Mouse (Mus musculus): Measurements from ENCODE around the gene Cactin.

Gene Cactin

DNA sequence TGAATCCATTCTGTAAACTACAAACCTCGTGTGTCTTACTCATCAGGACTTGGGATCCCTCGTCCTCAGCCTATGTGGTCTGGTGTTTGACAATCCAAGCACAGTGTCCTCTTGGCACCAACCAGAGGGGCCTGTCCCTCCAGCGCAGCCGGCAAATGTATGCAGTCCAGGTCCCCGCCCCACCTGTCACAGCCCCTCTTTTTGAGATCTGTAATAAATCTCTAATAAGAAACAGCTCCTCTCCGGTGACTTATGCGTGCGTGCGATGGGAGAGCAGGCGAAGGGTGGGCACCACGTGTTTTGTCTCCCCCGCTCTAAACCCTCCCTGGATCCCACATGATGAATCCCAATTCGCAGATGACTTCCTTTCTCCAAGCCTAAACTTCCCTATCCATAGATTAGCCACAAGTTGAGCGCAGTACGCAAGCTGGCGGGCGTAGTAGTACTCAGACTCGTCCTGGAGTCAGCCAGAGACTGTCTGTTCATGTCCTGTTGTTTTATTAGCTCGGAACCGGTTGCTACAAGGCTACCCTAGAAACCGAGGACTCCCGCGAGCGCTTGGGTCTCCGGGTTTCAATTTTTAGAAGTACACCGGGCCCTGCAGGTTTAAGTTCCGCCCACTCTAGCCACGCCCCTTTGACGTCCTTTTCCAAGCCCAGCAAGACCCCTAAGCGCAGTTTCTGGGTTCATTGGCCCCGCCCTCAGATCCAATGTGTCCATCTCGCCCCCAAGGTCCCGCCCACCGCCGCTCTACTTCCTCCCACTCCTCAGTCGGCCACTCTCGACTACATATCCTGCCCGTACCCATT, 958 bp upstream of the Cactin start:
- peak; percentile 99 for DNase-seq

- no peak for DNase-seq
Measured at GRCm38 (mm10) chr10:81321436-81321835, 533 bp downstream of the Cactin start.

GRCm38 (mm10) chr10:81322444-81322843, 1.5 kb downstream of the Cactin start:
- DNase-seq: no peak

DNA sequence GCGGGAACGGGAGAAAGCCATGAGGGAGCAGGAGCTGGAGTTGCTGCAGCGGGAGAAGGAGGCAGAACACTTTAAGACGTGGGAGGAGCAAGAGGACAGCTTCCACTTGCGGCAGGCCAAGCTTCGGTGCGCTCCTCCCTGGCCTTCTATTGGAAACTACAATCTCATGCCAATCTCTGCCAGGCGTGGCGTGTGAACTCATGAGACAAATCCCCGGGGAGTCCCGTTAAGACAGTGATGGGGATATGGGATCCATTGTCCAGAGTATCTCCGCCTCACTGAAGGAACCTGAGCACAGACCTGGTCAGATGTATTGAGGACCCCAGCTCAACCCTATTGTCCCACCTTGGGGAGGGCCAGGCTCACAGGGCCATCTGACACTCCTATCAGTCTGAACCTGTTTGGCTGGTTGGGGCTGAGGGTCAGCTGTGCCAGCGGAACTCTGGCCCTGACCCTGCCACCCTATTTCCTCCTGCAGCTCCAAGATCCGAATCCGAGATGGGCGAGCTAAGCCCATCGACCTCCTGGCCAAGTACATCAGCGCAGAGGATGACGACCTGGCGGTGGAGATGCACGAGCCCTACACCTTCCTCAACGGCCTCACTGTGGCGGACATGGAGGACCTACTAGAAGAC, 2.4 kb downstream of the Cactin start:
- DNase-seq: no peak

GRCm38 (mm10) chr10:81323791-81324530, 3.1 kb downstream of the Cactin start:
- DNase-seq: no peak

- DNase-seq: no peak
Measured at GRCm38 (mm10) chr10:81325176-81325575, 4.3 kb downstream of the Cactin start.

- no peak for DNase-seq
Measured at GRCm38 (mm10) chr10:81325781-81326180, 4.9 kb downstream of the Cactin start.

DNA sequence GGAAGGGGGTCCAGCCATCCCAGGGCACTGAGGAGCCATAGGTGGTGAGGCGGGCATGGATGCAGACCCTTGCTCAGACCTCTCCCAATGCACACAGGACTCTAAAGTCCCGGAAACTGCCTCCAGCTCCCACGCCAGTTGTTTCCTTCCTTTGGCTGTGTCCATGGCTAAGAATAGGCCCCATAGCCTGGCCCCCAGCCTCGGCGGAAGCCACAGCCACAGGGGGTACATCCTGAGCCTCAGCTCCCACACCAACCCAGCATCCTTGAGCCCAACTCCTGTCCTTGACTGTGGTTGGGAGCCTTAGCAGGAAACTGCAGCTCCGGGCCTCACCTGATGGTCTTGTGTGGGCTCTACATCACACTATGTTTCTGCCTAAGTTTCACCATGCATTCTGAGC, 6.0 kb downstream of the Cactin start:
- no peak for DNase-seq

- no peak for DNase-seq
Measured at GRCm38 (mm10) chr10:81327959-81328358, 7.1 kb downstream of the Cactin start.

DNA sequence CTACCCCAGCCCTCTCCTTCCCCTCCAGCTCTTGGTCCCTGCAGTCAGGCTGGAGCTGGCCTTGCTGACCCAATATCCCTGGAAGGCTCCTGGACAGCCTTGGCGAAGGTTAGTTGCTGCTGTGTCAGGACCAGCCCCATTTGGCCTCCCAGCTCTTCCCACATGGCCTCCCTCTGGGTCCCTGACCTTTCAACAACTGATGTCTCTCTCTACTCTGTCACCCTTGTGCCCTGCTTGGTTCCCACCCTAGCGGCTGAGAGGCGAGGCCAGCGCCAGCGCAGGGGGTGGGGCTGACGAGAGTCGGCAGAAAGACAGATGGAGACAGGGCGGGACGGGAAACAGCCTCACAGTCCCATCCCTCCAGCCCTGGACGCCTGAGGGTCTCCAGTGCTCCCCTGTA, 7.5 kb downstream of the Cactin start, which contains the start of gene Tbxa2r:
TSS of gene Tbxa2r (plus strand) at position 346 of the 400 bp plus-strand sequence.
- peak; percentile 45 for DNase-seq

- no peak for DNase-seq
Measured at GRCm38 (mm10) chr10:81329194-81329975, 8.5 kb downstream of the Cactin start.

- no peak for DNase-seq
Measured at GRCm38 (mm10) chr10:81330007-81330406, 9.1 kb downstream of the Cactin start.

GRCm38 (mm10) chr10:81332277-81332676, 11.4 kb downstream of the Cactin start:
- DNase-seq: no peak

DNA sequence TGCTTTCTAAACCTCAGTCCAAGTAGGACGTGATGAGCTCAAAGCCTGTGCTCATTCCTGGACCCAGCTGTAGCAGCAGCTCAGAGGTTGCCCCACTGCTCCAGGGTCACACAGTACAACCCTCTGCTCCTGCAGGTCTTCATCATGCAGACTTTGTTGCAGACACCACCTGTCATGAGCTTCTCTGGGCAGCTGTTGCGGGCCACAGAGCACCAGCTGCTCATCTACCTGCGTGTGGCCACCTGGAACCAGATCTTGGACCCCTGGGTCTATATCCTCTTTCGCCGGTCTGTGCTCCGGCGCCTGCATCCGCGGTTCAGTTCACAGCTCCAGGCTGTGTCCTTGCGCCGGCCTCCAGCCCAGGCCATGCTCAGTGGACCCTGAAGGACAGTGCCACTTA, 13.4 kb downstream of the Cactin start:
- no peak for DNase-seq

DNA sequence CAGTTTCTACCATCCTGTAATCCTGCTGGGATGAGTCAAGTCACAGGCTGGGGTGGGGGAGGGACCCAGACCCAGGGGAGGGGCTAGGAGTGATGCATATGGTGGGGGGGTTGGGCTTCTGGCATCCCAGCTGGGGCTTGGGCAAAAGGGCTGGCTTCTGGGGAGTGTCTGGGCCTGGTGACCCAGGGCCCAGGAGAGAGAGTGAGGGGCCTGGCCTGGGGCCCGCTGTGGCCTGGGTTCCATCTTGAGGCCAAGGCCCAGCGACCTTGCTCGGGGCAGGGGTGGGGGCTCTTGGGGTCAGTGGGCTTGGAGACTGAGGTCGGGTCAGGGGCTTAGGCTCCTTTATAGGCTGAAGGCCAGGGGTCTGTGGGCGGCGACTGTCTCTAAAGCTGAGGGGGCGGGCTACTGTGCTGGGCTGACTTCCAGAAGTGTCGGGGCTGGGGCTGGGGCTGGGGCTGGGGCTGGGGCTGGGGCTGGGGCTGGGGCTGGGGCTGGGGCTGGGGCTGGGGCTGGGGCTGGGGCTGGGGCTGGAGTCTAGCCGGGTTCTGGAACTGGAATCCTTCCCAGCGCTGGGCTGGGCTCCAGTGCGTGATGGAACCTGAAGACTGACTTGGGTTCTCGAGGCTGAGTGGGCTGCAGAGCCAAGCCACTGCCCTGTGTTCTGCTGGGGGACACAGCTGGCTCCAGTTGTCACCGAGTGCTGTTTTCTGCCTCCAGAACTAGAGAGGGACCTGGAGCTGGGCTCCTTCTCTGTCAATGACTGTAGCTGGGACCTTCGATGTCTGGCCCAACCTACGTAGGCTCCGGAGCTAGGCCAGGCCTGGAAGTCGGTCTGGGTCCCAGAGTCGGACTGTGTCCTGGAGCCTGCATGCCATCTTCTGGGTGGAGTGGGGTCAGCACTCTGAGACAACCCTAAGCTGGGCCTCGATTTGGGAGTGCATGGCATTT, 14.8 kb downstream of the Cactin start:
- peak; percentile 75 for DNase-seq

- DNase-seq: no peak
Measured at GRCm38 (mm10) chr10:81336558-81336957, 15.7 kb downstream of the Cactin start.

- no peak for DNase-seq
Measured at GRCm38 (mm10) chr10:81340551-81341332, 19.8 kb downstream of the Cactin start.

DNA sequence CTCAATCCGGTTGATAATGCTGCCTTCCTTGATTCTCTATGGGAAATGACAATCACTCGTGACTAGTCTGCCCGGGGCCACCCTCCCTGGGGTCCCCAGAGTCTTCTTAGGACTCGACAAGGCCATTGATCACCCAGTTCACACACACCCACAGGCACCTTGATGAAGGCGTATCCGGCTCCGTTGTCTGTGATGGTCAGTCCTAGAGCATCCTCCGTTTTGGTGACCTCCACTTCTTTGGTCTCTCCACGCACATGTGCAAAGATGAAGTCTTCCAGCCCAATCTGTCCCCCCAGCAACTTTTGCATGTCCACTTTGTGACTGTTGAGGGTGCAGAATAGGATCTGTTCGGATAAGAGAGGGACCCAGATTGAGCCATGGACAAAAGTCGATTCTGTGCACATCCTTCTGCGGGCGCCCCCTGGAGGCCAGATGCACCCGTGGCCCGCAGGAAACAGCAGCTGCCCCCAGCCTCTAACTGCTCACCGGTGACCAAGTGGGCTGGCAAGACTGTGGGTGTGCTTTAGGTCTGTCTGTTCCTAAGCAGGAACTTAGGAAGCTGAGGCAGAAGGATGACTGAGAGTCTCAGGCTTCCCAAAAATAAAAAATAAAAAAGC, 20.5 kb downstream of the Cactin start:
- peak; percentile 80 for DNase-seq

- DNase-seq: no peak
Measured at GRCm38 (mm10) chr10:81342686-81343505, 22.0 kb downstream of the Cactin start, which contains the start of gene Gipc3. Gipc3 (minus strand) TSS chr10:81343266.
